Mouse (Mus musculus): Measurements from ENCODE around the gene Erich4. TPM values are rescaled to one million over a fixed set of nuclear protein-coding genes. Genes with fewer than 3 reads are reported as not detected.
A peak's percentile ranks its signal among the peaks of the same experiment; 100 is the strongest.

Erich4 gene
- polyA plus RNA-seq, 1 experiment from 2014 or later = 5.5 TPM

GRCm38 (mm10) chr7:25614086-25614485 is 1.6 kb downstream of the Erich4 start:
- no peak overlapping the region for H3K27ac ChIP-seq (ENCODE audit: low read length)
- H3K4me3 ChIP-seq (ENCODE audit: low read length) = no peak overlapping the region
- no peaks in the 10 kb centered on the region for H3K27me3 ChIP-seq (ENCODE audit: insufficient read depth, low read length)
- no peak for ATAC-seq (ENCODE audit: low FRiP score, low TSS enrichment)
- H3K36me3 ChIP-seq (ENCODE audit: insufficient read depth, low read length) = no peaks in the 10 kb centered on the region
- H3K4me2 ChIP-seq (replicated peaks; ENCODE audit: low read depth, low read length) = no peak overlapping the region
- no peaks in the 10 kb centered on the region for H3K9me3 ChIP-seq (ENCODE audit: low read length)
- 88% methylated on average over 5 of the region's 5 CpGs for WGBS
- H3K9ac ChIP-seq (replicated peaks; ENCODE audit: low read length) = no peak overlapping the region
- H3K4me1 ChIP-seq (ENCODE audit: insufficient read depth, low read length) = 0 out of 2 replicates have a peak, but pooled peaks cover 3% of the 10 kb centered on the region

DNA sequence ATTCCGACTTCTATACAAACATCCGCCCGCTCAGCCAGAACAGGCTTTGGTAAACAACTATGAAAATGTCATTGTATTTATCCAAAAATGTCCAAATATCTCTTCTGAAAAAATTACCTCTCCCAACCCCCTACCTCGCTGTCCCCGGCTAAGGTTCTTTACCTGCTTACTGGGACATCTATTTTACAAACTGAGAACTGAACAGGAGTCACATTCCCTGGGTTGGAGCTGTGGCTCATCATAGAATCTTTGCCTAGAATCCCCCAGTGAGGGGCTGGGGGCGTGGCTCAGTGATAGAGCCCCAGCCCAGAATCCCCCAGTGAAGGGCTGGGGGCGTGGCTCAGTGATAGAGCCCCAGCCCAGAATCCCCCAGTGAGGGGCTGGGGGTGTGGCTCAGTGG is 4.2 kb downstream of the Erich4 start:
- Histone ChIP-seq H3K27me3 (ENCODE audit: insufficient read depth, low read length) (no peaks in the 10 kb centered on the region), H3K9me3 (ENCODE audit: low read length) (no peaks in the 10 kb centered on the region), H3K36me3 (ENCODE audit: insufficient read depth, low read length) (no peaks in the 10 kb centered on the region), H3K4me3 (ENCODE audit: low read length) (no peak overlapping the region), H3K27ac (ENCODE audit: low read length) (no peak overlapping the region), H3K4me2 (replicated peaks; ENCODE audit: low read depth, low read length) (no peak overlapping the region), H3K9ac (replicated peaks; ENCODE audit: low read length) (no peak overlapping the region), H3K4me1 (ENCODE audit: insufficient read depth, low read length) (no peaks in the 10 kb centered on the region)
- ATAC-seq (ENCODE audit: low FRiP score, low TSS enrichment) = no peak
- WGBS = 55% methylated on average over 7 of the region's 7 CpGs

- H3K4me3 ChIP-seq (ENCODE audit: low read length) = no peak overlapping the region
- no peaks in the 10 kb centered on the region for H3K36me3 ChIP-seq (ENCODE audit: insufficient read depth, low read length)
- H3K9me3 ChIP-seq (ENCODE audit: low read length) = no peaks in the 10 kb centered on the region
- no peaks in the 10 kb centered on the region for H3K27me3 ChIP-seq (ENCODE audit: insufficient read depth, low read length)
- no peak overlapping the region for H3K4me2 ChIP-seq (replicated peaks; ENCODE audit: low read depth, low read length)
- no peak for ATAC-seq (ENCODE audit: low FRiP score, low TSS enrichment)
- no peak overlapping the region for H3K27ac ChIP-seq (ENCODE audit: low read length)
- no peak overlapping the region for H3K9ac ChIP-seq (replicated peaks; ENCODE audit: low read length)
- H3K4me1 ChIP-seq (ENCODE audit: insufficient read depth, low read length) = no peaks in the 10 kb centered on the region
- WGBS = 35% methylated on average over 6 of the region's 6 CpGs
Observed at GRCm38 (mm10) chr7:25610056-25610455, 5.6 kb downstream of the Erich4 start.

DNA sequence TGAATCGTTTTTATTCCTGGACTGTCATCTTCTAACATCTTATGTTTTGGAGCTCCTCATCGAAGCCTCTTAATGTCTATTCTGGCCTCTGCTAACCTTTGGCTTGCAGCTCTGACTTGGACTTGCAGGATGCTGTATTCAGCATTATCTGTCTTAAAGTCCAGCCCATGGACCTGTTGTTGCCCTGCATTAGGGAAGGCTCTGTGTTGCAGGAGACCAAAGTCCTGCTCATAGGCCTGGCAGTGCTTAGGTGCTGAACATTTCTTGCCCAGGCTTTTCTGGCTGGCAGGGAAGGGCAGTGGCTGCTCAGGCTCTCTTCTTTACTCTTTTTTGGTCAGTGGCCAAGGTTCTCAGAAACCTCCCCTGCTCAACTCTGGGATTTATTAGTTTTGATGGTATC is 8.5 kb downstream of the Erich4 start:
- 65% methylated on average over 2 of the region's 2 CpGs for WGBS
- Histone ChIP-seq H3K9ac (replicated peaks; ENCODE audit: low read length) (no peak overlapping the region), H3K4me2 (replicated peaks; ENCODE audit: low read depth, low read length) (no peak overlapping the region), H3K27ac (ENCODE audit: low read length) (no peak overlapping the region), H3K36me3 (ENCODE audit: insufficient read depth, low read length) (no peaks in the 10 kb centered on the region), H3K4me3 (ENCODE audit: low read length) (no peak overlapping the region), H3K9me3 (ENCODE audit: low read length) (no peaks in the 10 kb centered on the region), H3K27me3 (ENCODE audit: insufficient read depth, low read length) (no peaks in the 10 kb centered on the region), H3K4me1 (ENCODE audit: insufficient read depth, low read length) (no peaks in the 10 kb centered on the region)
- ATAC-seq (ENCODE audit: low FRiP score, low TSS enrichment) = peak; percentile 49; the same call in 1 of the 2 replicates

- H3K9me3 ChIP-seq (ENCODE audit: low read length) = no peaks in the 10 kb centered on the region
- H3K27ac ChIP-seq (ENCODE audit: low read length) = no peak overlapping the region
- H3K4me1 ChIP-seq (ENCODE audit: insufficient read depth, low read length) = no peaks in the 10 kb centered on the region
- 85% methylated on average over 4 of the region's 4 CpGs for WGBS
- no peak overlapping the region for H3K4me2 ChIP-seq (replicated peaks; ENCODE audit: low read depth, low read length)
- no peaks in the 10 kb centered on the region for H3K36me3 ChIP-seq (ENCODE audit: insufficient read depth, low read length)
- H3K4me3 ChIP-seq (ENCODE audit: low read length) = no peak overlapping the region
- no peak overlapping the region for H3K9ac ChIP-seq (replicated peaks; ENCODE audit: low read length)
- no peaks in the 10 kb centered on the region for H3K27me3 ChIP-seq (ENCODE audit: insufficient read depth, low read length)
- no peak for ATAC-seq (ENCODE audit: low FRiP score, low TSS enrichment)
Observed at GRCm38 (mm10) chr7:25606625-25607063, 9.0 kb downstream of the Erich4 start.

DNA sequence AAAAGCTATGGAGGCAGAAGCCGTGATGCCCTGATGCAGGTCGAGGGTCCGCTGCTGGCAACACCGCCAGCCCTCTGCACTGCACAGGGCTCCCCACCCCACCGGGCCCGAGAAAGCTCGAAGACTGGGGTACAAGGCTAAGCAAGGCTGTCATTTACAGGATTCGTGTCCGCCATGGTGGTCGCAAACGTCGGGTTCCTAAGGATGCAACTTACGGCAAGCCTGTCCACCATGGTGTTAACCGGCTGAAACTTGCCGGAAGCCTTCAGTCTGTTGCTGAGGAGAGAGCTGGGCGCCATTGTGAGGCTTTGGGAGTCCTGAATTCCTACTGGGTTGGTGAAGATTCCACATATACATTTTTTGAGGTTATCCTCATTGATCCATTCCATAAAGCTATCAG is 14.3 kb downstream of the Erich4 start:
- 93% methylated on average over 16 of the region's 16 CpGs for WGBS
- Histone ChIP-seq H3K9me3 (ENCODE audit: low read length) (no peaks in the 10 kb centered on the region), H3K9ac (replicated peaks; ENCODE audit: low read length) (no peak overlapping the region), H3K27me3 (ENCODE audit: insufficient read depth, low read length) (no peaks in the 10 kb centered on the region; the same call in 1 of the 2 replicates), H3K4me2 (replicated peaks; ENCODE audit: low read depth, low read length) (no peak overlapping the region), H3K4me3 (ENCODE audit: low read length) (no peak overlapping the region), H3K4me1 (ENCODE audit: insufficient read depth, low read length) (no peaks in the 10 kb centered on the region), H3K27ac (ENCODE audit: low read length) (no peak overlapping the region), H3K36me3 (ENCODE audit: insufficient read depth, low read length) (no peaks in the 10 kb centered on the region)
- ATAC-seq (ENCODE audit: low FRiP score, low TSS enrichment) = no peak

GRCm38 (mm10) chr7:25600666-25601065 is 15.0 kb downstream of the Erich4 start:
- H3K9me3 ChIP-seq (ENCODE audit: low read length) = no peaks in the 10 kb centered on the region
- 84% methylated on average over 11 of the region's 11 CpGs for WGBS
- no peak overlapping the region for H3K4me2 ChIP-seq (replicated peaks; ENCODE audit: low read depth, low read length)
- no peak overlapping the region for H3K4me3 ChIP-seq (ENCODE audit: low read length)
- no peak for ATAC-seq (ENCODE audit: low FRiP score, low TSS enrichment)
- no peak overlapping the region for H3K27ac ChIP-seq (ENCODE audit: low read length)
- no peaks in the 10 kb centered on the region for H3K36me3 ChIP-seq (ENCODE audit: insufficient read depth, low read length)
- H3K9ac ChIP-seq (replicated peaks; ENCODE audit: low read length) = no peak overlapping the region
- H3K27me3 ChIP-seq (ENCODE audit: insufficient read depth, low read length) = no peaks in the 10 kb centered on the region; the same call in 1 of the 2 replicates
- H3K4me1 ChIP-seq (ENCODE audit: insufficient read depth, low read length) = no peaks in the 10 kb centered on the region

DNA sequence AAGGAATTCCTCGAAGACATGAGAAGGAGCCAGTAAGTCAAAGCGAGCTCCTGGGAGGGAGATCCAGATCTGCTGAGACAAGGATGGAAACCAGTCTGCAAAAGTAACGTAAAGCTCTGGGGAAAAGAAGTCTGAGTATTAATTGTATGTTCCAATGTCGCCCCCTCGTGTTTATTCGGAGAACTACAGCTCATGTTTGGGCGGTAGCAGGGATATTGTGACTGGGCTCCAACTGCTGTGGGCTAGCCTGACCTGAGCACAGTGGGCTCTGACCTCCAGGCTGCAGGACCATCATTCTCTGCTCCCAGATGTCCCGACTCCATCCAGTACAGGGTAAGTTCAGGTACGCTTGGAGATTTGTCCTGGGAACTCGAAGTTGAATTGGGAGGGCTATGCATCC is 16.0 kb downstream of the Erich4 start:
- Histone ChIP-seq H3K27me3 (ENCODE audit: insufficient read depth, low read length) (no peaks in the 10 kb centered on the region; the same call in 1 of the 2 replicates), H3K36me3 (ENCODE audit: insufficient read depth, low read length) (no peaks in the 10 kb centered on the region), H3K27ac (ENCODE audit: low read length) (no peak overlapping the region), H3K9ac (replicated peaks; ENCODE audit: low read length) (no peak overlapping the region), H3K4me3 (ENCODE audit: low read length) (no peak overlapping the region), H3K4me2 (replicated peaks; ENCODE audit: low read depth, low read length) (no peak overlapping the region), H3K4me1 (ENCODE audit: insufficient read depth, low read length) (no peaks in the 10 kb centered on the region), H3K9me3 (ENCODE audit: low read length) (no peaks in the 10 kb centered on the region)
- ATAC-seq (ENCODE audit: low FRiP score, low TSS enrichment) = peak; percentile 59; the same call in 1 of the 2 replicates
- WGBS = 12% methylated on average over 10 of the region's 10 CpGs

DNA sequence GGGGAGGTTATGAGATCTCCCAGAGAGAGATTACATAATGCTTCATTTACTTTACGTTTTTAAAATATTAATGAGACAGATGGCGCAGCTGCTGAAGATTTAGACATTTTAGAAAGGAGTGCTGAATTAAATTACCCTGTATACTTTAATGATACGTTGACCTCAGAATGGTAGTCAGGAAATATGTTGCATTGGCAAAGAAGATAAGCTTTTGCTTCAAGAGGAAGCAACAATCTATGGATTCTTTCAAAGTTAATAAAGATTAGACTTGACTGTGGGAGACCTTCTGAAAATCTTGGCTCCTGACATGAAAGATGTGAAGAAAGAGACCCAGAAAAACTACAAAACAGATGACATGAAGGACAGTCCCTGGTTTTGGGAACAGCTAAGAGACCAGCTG is 21.8 kb downstream of the Erich4 start:
- H3K4me3 ChIP-seq (ENCODE audit: low read length) = no peak overlapping the region
- no peak overlapping the region for H3K9ac ChIP-seq (replicated peaks; ENCODE audit: low read length)
- no peaks in the 10 kb centered on the region for H3K4me1 ChIP-seq (ENCODE audit: insufficient read depth, low read length)
- H3K4me2 ChIP-seq (replicated peaks; ENCODE audit: low read depth, low read length) = no peak overlapping the region
- no peak for ATAC-seq (ENCODE audit: low FRiP score, low TSS enrichment)
- no peaks in the 10 kb centered on the region for H3K9me3 ChIP-seq (ENCODE audit: low read length)
- H3K36me3 ChIP-seq (ENCODE audit: insufficient read depth, low read length) = no peaks in the 10 kb centered on the region
- no peaks in the 10 kb centered on the region; the same call in 1 of the 2 replicates for H3K27me3 ChIP-seq (ENCODE audit: insufficient read depth, low read length)
- WGBS = 83% methylated on average over 3 of the region's 3 CpGs
- H3K27ac ChIP-seq (ENCODE audit: low read length) = no peak overlapping the region

DNA sequence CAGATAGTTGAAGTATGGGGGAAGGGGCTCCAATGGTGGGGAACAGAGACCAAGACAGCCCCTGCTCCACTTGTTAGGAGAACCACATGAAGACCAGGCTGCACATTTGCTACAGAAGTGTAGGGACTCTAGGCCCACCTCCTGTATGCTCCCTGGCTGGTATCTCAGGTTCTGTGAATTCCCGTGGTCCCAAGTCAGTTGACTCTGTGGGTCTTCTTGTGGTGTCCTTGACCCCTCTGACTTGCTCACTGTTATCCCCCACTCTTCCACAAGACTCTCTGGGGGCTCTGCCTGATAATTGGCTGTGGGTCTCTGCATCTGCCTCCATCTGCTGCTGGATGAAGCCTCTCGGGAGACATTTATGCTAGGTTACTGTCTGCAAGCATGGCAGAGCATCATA is 24.5 kb downstream of the Erich4 start:
- no peak for ATAC-seq (ENCODE audit: low FRiP score, low TSS enrichment)
- 84% methylated on average over 2 of the region's 2 CpGs for WGBS
- H3K4me1 ChIP-seq (ENCODE audit: insufficient read depth, low read length) = no peaks in the 10 kb centered on the region
- H3K9me3 ChIP-seq (ENCODE audit: low read length) = no peaks in the 10 kb centered on the region
- H3K4me2 ChIP-seq (replicated peaks; ENCODE audit: low read depth, low read length) = no peak overlapping the region
- no peaks in the 10 kb centered on the region for H3K27me3 ChIP-seq (ENCODE audit: insufficient read depth, low read length)
- no peak overlapping the region for H3K27ac ChIP-seq (ENCODE audit: low read length)
- no peak overlapping the region for H3K4me3 ChIP-seq (ENCODE audit: low read length)
- no peak overlapping the region for H3K9ac ChIP-seq (replicated peaks; ENCODE audit: low read length)
- H3K36me3 ChIP-seq (ENCODE audit: insufficient read depth, low read length) = no peaks in the 10 kb centered on the region

Measured in kidney, embryonic 16.5 days (tissue).